Mouse (Mus musculus): ENCODE measurements around the gene Tjp3. TPM values are rescaled to one million over a fixed set of nuclear protein-coding genes. Genes with fewer than 3 reads are reported as not detected.
"Not testable (repeated sequence)": the region's sequence is repeated elsewhere in the genome, so short reads cannot be mapped to it uniquely, and the experiment has no call there.

The Tjp3 gene
- total RNA-seq, 2 experiments from 2014 or later: 0.25 to 0.44 TPM

DNA sequence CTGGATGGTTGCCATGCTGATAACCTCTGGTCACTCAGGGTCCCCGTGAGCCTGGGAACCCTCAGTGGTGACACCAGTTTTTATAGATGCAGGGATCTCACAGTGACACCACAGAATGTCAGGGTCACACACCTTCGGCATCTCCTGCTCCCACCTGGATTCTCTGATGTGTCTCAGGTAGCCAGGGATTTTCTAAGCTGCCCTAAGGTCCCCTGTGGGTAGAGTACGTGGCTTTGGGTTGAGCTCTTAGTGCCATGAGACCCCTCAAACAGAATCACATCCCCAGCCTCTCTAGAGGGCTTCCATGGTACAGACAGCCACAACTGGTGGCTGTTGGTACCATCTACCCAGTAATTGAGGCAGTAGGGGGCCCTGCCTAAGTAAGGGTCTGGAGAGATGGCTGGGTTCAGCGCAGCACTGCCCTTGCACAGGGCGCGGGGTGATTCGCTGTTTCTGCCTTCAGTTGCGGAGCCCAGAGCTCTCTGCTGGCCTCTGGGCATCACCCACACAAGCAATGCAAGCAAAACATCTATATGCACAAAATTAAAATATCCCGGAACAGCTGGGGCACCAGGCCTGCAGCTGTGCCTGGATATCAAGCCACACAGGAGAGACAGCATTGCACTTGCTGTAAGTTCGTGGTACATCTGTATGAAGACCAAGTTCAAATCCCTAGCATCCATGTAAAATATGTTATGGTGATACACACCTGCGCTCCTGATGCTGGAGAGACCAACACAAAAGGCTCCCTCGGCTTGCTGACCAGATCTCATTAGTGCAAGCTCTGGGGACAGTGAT is 54.7 kb downstream of the Tjp3 start:
- DNase-seq (ENCODE audit: low spot score in 2 of 2): no peak

- no peak for DNase-seq (ENCODE audit: low spot score in 2 of 2)
Observed at GRCm38 (mm10) chr10:81234206-81234605, 57.2 kb downstream of the Tjp3 start.

DNA sequence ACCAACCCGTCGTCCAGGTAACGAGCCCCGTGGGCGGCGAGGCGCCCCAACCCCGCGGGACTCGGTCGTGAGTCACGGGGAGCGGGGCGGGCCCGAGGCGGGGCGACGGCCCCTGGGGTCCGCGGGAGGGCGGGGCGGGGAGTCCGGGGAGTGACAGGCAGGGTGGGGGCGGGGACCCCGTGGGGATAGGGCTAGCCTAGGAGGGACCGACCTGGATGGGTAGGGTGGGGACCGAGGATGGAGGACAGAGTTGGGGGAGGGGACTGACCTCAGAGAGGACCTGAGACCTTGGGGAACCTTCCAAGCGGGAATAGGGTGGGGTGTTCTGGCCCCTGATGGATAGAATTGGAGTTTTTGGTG is 58.2 kb downstream of the Tjp3 start:
- no peak for DNase-seq (ENCODE audit: low spot score in 2 of 2)

GRCm38 (mm10) chr10:81232580-81233225 is 58.7 kb downstream of the Tjp3 start, which contains the start of gene Zfr2:
Gene Zfr2 (plus strand): TSS chr10:81233155.
- peak; percentile 62 to 80 for DNase-seq (ENCODE audit: low spot score in 2 of 2)

GRCm38 (mm10) chr10:81231436-81231835 is 59.9 kb downstream of the Tjp3 start:
- no peak for DNase-seq (ENCODE audit: low spot score in 2 of 2)

DNA sequence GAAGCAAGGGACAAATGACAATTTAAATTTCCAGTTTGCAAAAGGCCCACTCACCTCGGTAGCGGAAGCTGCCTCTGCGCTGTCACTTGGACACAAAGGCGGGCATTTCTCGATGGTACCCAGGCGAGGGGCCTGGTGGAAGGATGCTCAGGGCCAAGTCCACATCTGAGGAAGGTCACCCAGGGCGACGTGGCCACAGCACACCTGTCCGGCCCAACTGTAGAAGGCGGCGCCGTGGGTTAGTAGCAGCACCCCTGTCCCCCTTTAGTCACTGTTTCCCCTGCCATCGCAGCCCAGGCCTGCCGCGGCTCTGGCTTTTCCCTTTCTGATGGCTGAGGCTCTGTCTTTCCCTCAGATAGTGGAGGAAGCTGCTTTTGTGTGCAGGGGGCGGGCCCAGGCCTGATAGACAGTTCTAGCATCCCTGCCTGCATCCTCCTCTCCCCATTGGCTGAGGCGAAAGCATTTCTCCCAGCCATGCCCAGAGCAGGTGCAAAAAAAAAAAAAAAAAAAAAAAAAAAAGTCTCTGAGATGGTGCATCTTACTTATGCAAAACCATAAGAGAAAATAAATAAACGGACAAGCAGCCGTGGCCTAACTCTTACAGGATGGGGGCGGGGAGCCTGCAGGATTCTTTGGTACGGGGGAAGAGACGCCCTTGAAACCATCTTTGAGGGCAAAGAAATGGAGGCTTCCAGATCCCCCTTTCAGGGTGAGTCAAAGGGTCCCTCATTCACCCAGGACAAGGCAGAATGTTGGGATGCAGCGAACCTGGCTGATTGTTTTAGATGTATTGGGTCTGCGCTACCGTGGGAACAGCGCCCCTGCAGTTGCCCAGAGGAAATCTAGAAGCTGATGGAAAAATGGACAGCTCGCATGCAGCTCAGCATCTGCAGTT is 60.7 kb downstream of the Tjp3 start, which contains the start of gene Atcay:
Gene Atcay (minus strand): TSS at position 396 of the 895 bp plus-strand sequence.
- DNase-seq (ENCODE audit: low spot score in 2 of 2): no peak

DNA sequence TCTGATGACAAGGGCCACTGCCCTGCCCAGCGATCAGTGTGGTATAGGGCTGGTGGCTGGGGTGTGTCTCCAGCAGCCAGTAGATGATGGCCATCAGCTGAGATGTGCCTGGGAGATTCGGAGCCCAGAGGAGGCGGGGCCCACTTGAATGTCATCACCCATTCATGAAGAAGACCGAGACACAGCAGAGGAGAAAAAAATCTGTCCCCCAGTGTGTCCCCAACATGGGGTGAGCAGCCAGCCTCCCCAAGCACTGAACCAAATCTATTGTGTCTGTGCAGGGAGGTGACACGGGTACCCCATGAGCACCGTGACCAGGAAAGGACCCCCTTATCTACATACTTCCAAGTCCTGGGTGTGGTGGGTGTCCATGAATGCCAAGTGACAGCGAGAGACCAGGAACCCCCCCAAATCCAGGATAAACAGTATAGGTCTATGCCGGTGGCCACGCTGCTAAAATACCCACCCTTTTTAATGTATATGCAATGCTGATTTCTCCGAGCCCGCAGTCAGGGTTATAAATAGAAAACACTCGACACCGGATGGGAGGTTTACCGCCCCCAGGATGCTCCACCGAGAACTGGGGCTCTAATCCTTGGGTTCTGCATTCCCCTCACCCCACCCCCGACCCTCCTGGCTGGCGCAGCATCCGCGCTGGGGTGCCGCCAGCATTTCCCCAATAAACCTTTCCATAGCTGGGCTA is 61.5 kb downstream of the Tjp3 start:
- no peak for DNase-seq (ENCODE audit: low spot score in 2 of 2)

GRCm38 (mm10) chr10:81223731-81224130 is 67.7 kb downstream of the Tjp3 start:
- not testable (repeated sequence) for DNase-seq (ENCODE audit: low spot score in 2 of 2)

Small RNAs within 50 kb of the gene (microRNA-seq; reads per million reads assigned to microRNA genes)
- 1.1 reads per million for gene Mir3057

Other genes starting within 250 kb of the Tjp3 start
- gene Sgta, start 231.4 kb downstream of the Tjp3 start, total RNA-seq (2021): 100 to 1,000 TPM in 1 of 2 experiments, 10 to 100 TPM in 1; 98.0 to 100 TPM
- 10 to 100 TPM; 40.6 to 44.0 TPM for gene Thop1, start 221.5 kb downstream of the Tjp3 start, total RNA-seq (2021)
- gene Creb3l3, start 192.7 kb downstream of the Tjp3 start, total RNA-seq (2021): 1 to 10 TPM; 1.2 to 1.5 TPM
- gene Map2k2, start 185.7 kb downstream of the Tjp3 start, total RNA-seq (2021): 100 to 1,000 TPM; 148 to 152 TPM
- gene Zbtb7a, start 156.4 kb downstream of the Tjp3 start, total RNA-seq (2021): 10 to 100 TPM; 37.7 to 42.0 TPM
- 10 to 100 TPM; 22.1 to 22.5 TPM for gene Pias4, start 123.7 kb downstream of the Tjp3 start, total RNA-seq (2021)
- 1,000 to 10,000 TPM; 1,324 to 1,404 TPM for gene Eef2, start 115.0 kb downstream of the Tjp3 start, total RNA-seq (2021)
- gene Dapk3, start 108.6 kb downstream of the Tjp3 start, total RNA-seq (2021): 10 to 100 TPM; 40.2 to 41.4 TPM
- not detected for gene 4930442H23Rik, start 107.7 kb downstream of the Tjp3 start, total RNA-seq (2021)
- gene Nmrk2, start 89.5 kb downstream of the Tjp3 start, total RNA-seq (2021): 1 to 10 TPM; 1.2 to 1.5 TPM
- under 1 TPM; 0.08 to 0.12 TPM for gene Atcay, start 60.7 kb downstream of the Tjp3 start, total RNA-seq (2021)
- gene Zfr2, start 58.4 kb downstream of the Tjp3 start, total RNA-seq (2021): 1 to 10 TPM; 4.3 to 5.6 TPM
- gene Matk, start 38.6 kb downstream of the Tjp3 start, total RNA-seq (2021): under 1 TPM; 0.34 to 0.78 TPM
- 10 to 100 TPM; 90.0 to 97.6 TPM for gene Mrpl54, start 24.6 kb downstream of the Tjp3 start, total RNA-seq (2021)
- gene Apba3, start 24.6 kb downstream of the Tjp3 start, total RNA-seq (2021): 10 to 100 TPM; 49.2 to 50.2 TPM
- gene Pip5k1c, start 1.4 kb upstream of the Tjp3 start, total RNA-seq (2021): 10 to 100 TPM; 35.8 TPM
- gene Cactin, start 29.5 kb upstream of the Tjp3 start, total RNA-seq (2021): 10 to 100 TPM; 17.8 to 18.3 TPM
- gene Tbxa2r, start 37.1 kb upstream of the Tjp3 start, total RNA-seq (2021): 1 to 10 TPM; 4.8 to 5.8 TPM
- under 1 TPM; 0.66 to 0.86 TPM for gene Gipc3, start 51.7 kb upstream of the Tjp3 start, total RNA-seq (2021)
- gene Hmg20b, start 58.9 kb upstream of the Tjp3 start, total RNA-seq (2021): 10 to 100 TPM; 46.2 to 58.6 TPM
- gene Mfsd12, start 65.9 kb upstream of the Tjp3 start, total RNA-seq (2021): 1 to 10 TPM; 8.6 to 9.9 TPM
- 1 to 10 TPM; 1.7 to 1.8 TPM for gene 4930404N11Rik, start 74.2 kb upstream of the Tjp3 start, total RNA-seq (2021)
- 10 to 100 TPM; 32.2 to 33.5 TPM for gene Fzr1, start 86.9 kb upstream of the Tjp3 start, total RNA-seq (2021)
- 10 to 100 TPM; 48.1 to 48.5 TPM for gene Dohh, start 92.8 kb upstream of the Tjp3 start, total RNA-seq (2021)
- 1 to 10 TPM in 1 of 2 experiments, under 1 TPM in 1; 0.70 to 1.5 TPM for gene Gm48551, start 92.9 kb upstream of the Tjp3 start, total RNA-seq (2021)
- 1 to 10 TPM; 1.3 to 2.0 TPM for gene Gm48552, start 97.4 kb upstream of the Tjp3 start, total RNA-seq (2021)
- under 1 TPM; 0.91 to 0.98 TPM for gene Smim24, start 101.5 kb upstream of the Tjp3 start, total RNA-seq (2021)
- 100 to 1,000 TPM; 274 to 335 TPM for gene Nfic, start 164.1 kb upstream of the Tjp3 start, total RNA-seq (2021)
- under 1 TPM; 0.47 to 0.52 TPM for gene Celf5, start 191.1 kb upstream of the Tjp3 start, total RNA-seq (2021)
- gene Ncln, start 204.8 kb upstream of the Tjp3 start, total RNA-seq (2021): 10 to 100 TPM; 59.3 to 61.3 TPM
- gene S1pr4, start 208.6 kb upstream of the Tjp3 start, total RNA-seq (2021): under 1 TPM; 0.37 to 0.54 TPM
- gene Gna15, start 232.6 kb upstream of the Tjp3 start, total RNA-seq (2021): 1 to 10 TPM; 1.1 to 1.8 TPM